Mouse (Mus musculus): ENCODE measurements around the gene Mpzl2. TPM values are rescaled to one million over a fixed set of nuclear protein-coding genes. Genes with fewer than 3 reads are reported as not detected.

Mpzl2 gene
- total and polyA plus RNA-seq, 3 experiments = 0.08 to 0.39 TPM; not detected in 1

- no peaks in the 10 kb centered on the region for H3K79me2 ChIP-seq (ENCODE audit: control insufficient read depth, insufficient read depth, low read length, poor library complexity)
- no peaks in the 10 kb centered on the region for H3K9me3 ChIP-seq (replicated peaks; ENCODE audit: insufficient read depth, low read length)
- H3K9ac ChIP-seq (ENCODE audit: control insufficient read depth, low read depth, low read length, poor library complexity, severe bottlenecking) = no peak overlapping the region
- no peaks in the 10 kb centered on the region for H3K36me3 ChIP-seq (ENCODE audit: control insufficient read depth in 1 of 2, insufficient read depth in 2 of 2, low read length in 2 of 2)
- no peaks in the 10 kb centered on the region for H3K4me1 ChIP-seq (ENCODE audit: control insufficient read depth in 1 of 2, insufficient read depth in 2 of 2, low read length in 2 of 2)
- H3K4me3 ChIP-seq (ENCODE audit: control insufficient read depth in 1 of 2, insufficient read depth in 1 of 2, low read depth in 2 of 2, low read length in 2 of 2) = no peak overlapping the region
- peaks cover 6 to 46% of the 10 kb centered on the region in 2 experiments for H3K27me3 ChIP-seq (ENCODE audit: control insufficient read depth in 1 of 2, insufficient read depth in 2 of 2, low read length in 2 of 2)
- TF ChIP-seq USF2 (IDR thresholded peaks at IDR 0.05; ENCODE audit: borderline replicate concordance in 1 of 2, insufficient read depth in 1 of 2, low read depth in 1 of 2, low read length in 2 of 2) = no peak
- TF ChIP-seq ETS1 (IDR thresholded peaks at IDR 0.05; ENCODE audit: low read depth, low read length) = no peak
- no peak for TF ChIP-seq NELFE (IDR thresholded peaks at IDR 0.05; ENCODE audit: low read depth, low read length)
- no peak for TF ChIP-seq ZC3H11A (IDR thresholded peaks at IDR 0.05; ENCODE audit: low read depth, low read length)
- no peak for TF ChIP-seq TCF12 (IDR thresholded peaks at IDR 0.05; ENCODE audit: low read depth, low read length)
- TF ChIP-seq NRF1 (IDR thresholded peaks at IDR 0.05; ENCODE audit: insufficient read depth, low read depth, low read length, poor library complexity, severe bottlenecking) = no peak
- TF ChIP-seq SMC3 (IDR thresholded peaks at IDR 0.05; ENCODE audit: low read depth, low read length) = no peak
- no peak for TF ChIP-seq MAX (IDR thresholded peaks at IDR 0.05; ENCODE audit: low read length)
- no peak for TF ChIP-seq MAFK (IDR thresholded peaks at IDR 0.05; ENCODE audit: borderline replicate concordance, low read depth, low read length)
- no peak for TF ChIP-seq MAZ (IDR thresholded peaks at IDR 0.05; ENCODE audit: low read depth, low read length)
- TF ChIP-seq SIN3A (IDR thresholded peaks at IDR 0.05; ENCODE audit: low read length) = no peak
- no peak for TF ChIP-seq E2F4 (IDR thresholded peaks at IDR 0.05; ENCODE audit: borderline replicate concordance, low read depth, low read length)
- no peak for TF ChIP-seq KAT2A (conservative IDR thresholded peaks at IDR 0.05; ENCODE audit: low read depth, low read length)
- no peak for TF ChIP-seq RCOR1 (IDR thresholded peaks at IDR 0.05; ENCODE audit: low read depth, low read length)
- no peak for TF ChIP-seq TAL1 (IDR thresholded peaks at IDR 0.05; ENCODE audit: low read length)
- TF ChIP-seq GABPA (IDR thresholded peaks at IDR 0.05; ENCODE audit: low read depth, low read length) = no peak
- TF ChIP-seq UBTF (IDR thresholded peaks at IDR 0.05; ENCODE audit: borderline replicate concordance, insufficient read depth, low read depth, low read length) = no peak
- TF ChIP-seq CHD2 (IDR thresholded peaks at IDR 0.05; ENCODE audit: low read length) = no peak
- TF ChIP-seq MEF2A (IDR thresholded peaks at IDR 0.05; ENCODE audit: extremely low read depth, insufficient replicate concordance, low read depth, low read length, poor library complexity, severe bottlenecking) = no peak
- H3K27ac ChIP-seq (ENCODE audit: control insufficient read depth, low read depth, low read length) = no peak overlapping the region
- DNase-seq (ENCODE audit: low read depth, low spot score) = no peak
Measured at GRCm38 (mm10) chr9:45032261-45032660, 7.3 kb upstream of the Mpzl2 start.

- Histone ChIP-seq H3K9me3 (replicated peaks; ENCODE audit: insufficient read depth, low read length) (no peaks in the 10 kb centered on the region), H3K79me2 (ENCODE audit: control insufficient read depth, insufficient read depth, low read length, poor library complexity) (no peaks in the 10 kb centered on the region), H3K4me1 (ENCODE audit: control insufficient read depth in 1 of 2, insufficient read depth in 2 of 2, low read length in 2 of 2) (no peaks in the 10 kb centered on the region), H3K4me3 (ENCODE audit: control insufficient read depth in 1 of 2, insufficient read depth in 1 of 2, low read depth in 2 of 2, low read length in 2 of 2) (no peak overlapping the region), H3K27ac (ENCODE audit: control insufficient read depth, low read depth, low read length) (no peak overlapping the region), H3K27me3 (ENCODE audit: control insufficient read depth in 1 of 2, insufficient read depth in 2 of 2, low read length in 2 of 2) (peaks cover 3 to 33% of the 10 kb centered on the region in 2 experiments), H3K36me3 (ENCODE audit: control insufficient read depth in 1 of 2, insufficient read depth in 2 of 2, low read length in 2 of 2) (no peaks in the 10 kb centered on the region; a peak in 1 of 4 replicates), H3K9ac (ENCODE audit: control insufficient read depth, low read depth, low read length, poor library complexity, severe bottlenecking) (no peak overlapping the region)
- no peak for DNase-seq (ENCODE audit: low read depth, low spot score)
- TF ChIP-seq POLR2AphosphoS2 (IDR thresholded peaks at IDR 0.05; ENCODE audit: low read length) (no peak), GATA1 (IDR thresholded peaks at IDR 0.05; ENCODE audit: low read depth, low read length) (no peak), ZNF384 (IDR thresholded peaks at IDR 0.05; ENCODE audit: low read depth, low read length) (no peak), RAD21 (IDR thresholded peaks at IDR 0.05; ENCODE audit: low read depth, low read length) (no peak), ELF1 (IDR thresholded peaks at IDR 0.05; ENCODE audit: low read depth, low read length) (no peak), CHD1 (IDR thresholded peaks at IDR 0.05; ENCODE audit: low read depth, low read length) (no peak), POLR2AphosphoS5 (IDR thresholded peaks at IDR 0.05; ENCODE audit: borderline replicate concordance, low read depth, low read length) (no peak), MYC (IDR thresholded peaks at IDR 0.05; ENCODE audit: low read depth, low read length) (no peak), MAZ (IDR thresholded peaks at IDR 0.05; ENCODE audit: low read depth, low read length) (no peak), TBP (IDR thresholded peaks at IDR 0.05; ENCODE audit: low read depth, low read length) (no peak), ZC3H11A (IDR thresholded peaks at IDR 0.05; ENCODE audit: low read depth, low read length) (no peak), CHD2 (IDR thresholded peaks at IDR 0.05; ENCODE audit: low read length) (no peak), NELFE (IDR thresholded peaks at IDR 0.05; ENCODE audit: low read depth, low read length) (no peak), BHLHE40 (IDR thresholded peaks at IDR 0.05; ENCODE audit: borderline replicate concordance, low read depth, low read length) (no peak), POLR2A (IDR thresholded peaks at IDR 0.05; ENCODE audit: control insufficient read depth in 1 of 2, insufficient read depth in 1 of 2, low read depth in 1 of 2, low read length in 2 of 2, poor library complexity in 1 of 2) (no peak), EP300 (IDR thresholded peaks at IDR 0.05; ENCODE audit: low read depth in 1 of 2, low read length in 2 of 2) (no peak), MYB (IDR thresholded peaks at IDR 0.05; ENCODE audit: low read depth, low read length) (no peak), HCFC1 (IDR thresholded peaks at IDR 0.05; ENCODE audit: low read depth, low read length) (no peak)
Measured at GRCm38 (mm10) chr9:45034526-45034925, 5.1 kb upstream of the Mpzl2 start.
